Mouse (Mus musculus): ENCODE data around the gene Akr1d1. TPM values are rescaled to one million over a fixed set of nuclear protein-coding genes. Genes with fewer than 3 reads are reported as not detected.

Gene Akr1d1
- total RNA-seq (2014; rRNA removed) = 234 and 301 TPM in 2 replicates
- 73.2 and 89.2 TPM in 2 replicates for polyA plus RNA-seq (2012; rRNA removed)

DNA sequence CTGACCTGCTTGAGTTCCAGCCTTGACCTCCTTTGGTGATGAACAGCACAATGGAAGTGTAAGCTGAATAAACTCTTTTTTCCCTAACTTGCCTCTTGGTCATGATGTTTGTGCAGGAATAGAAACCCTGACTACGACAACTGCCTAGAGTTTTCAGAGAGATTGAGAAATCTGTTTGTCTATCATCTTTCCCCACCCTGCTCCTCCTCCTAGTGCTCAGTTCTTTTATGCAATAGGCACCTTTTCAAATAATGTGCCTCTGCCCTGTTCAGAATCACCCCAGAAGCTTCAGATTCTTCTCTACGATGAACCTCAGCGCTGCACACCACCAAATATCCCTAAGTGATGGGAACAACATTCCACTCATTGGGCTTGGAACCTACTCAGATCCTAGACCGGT is at the start of gene Akr1d1:
Akr1d1 (plus strand) TSS at position 234 of the 400 bp plus-strand sequence.
- H3K4me1 ChIP-seq (ENCODE audit: control insufficient read depth, insufficient read depth, low read length) = peaks cover 28% of the 10 kb centered on the region
- peak; percentile 93 for DNase-seq (ENCODE audit: extremely low read depth, low read depth, low spot score)
- H3K27me3 ChIP-seq (ENCODE audit: control insufficient read depth, insufficient read depth, low read length) = no peaks in the 10 kb centered on the region
- peaks cover 3% of the 10 kb centered on the region for H3K36me3 ChIP-seq (ENCODE audit: control insufficient read depth, insufficient read depth, low read length)
- peaks cover 17% of the 10 kb centered on the region; the same call in 1 of the 2 replicates for H3K79me2 ChIP-seq (ENCODE audit: control insufficient read depth, insufficient read depth, low read length)
- H3K9ac ChIP-seq (ENCODE audit: low read depth, low read length) = peak within 1 kb of the TSS; percentile 64
- TF ChIP-seq CTCF (IDR thresholded peaks at IDR 0.05; ENCODE audit: low read depth, low read length) = no peak
- H3K27ac ChIP-seq (replicated peaks; ENCODE audit: insufficient read depth, low read depth, low read length) = peak within 1 kb of the TSS; percentile 73
- H3K4me3 ChIP-seq (ENCODE audit: insufficient read depth, low read depth, low read length) = peak within 1 kb of the TSS; percentile 62
- 34% methylated on average over 4 of the region's 4 CpGs for WGBS

DNA sequence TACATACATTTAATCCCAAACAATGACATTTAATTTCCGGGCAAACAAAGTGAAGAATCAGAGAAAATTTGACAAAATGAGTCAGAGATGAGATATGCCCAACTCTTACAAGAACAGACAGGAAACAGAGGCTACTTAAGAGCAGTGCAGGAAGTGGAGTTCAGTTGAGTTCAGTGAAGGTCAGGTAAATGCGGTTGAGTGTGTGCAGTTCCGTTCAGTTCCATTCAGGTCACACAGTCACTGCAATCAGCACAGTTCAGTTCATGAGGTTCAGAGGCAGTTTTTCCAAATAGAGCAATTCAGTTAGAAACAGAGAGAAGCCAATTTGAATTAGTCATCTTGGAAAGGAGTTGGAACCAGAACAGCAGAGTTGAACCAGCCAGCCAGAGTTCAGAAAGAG is 48.8 kb upstream of the Akr1d1 start:
- no peak overlapping the region for H3K4me3 ChIP-seq (ENCODE audit: insufficient read depth, low read depth, low read length)
- H3K36me3 ChIP-seq (ENCODE audit: control insufficient read depth, insufficient read depth, low read length) = no peaks in the 10 kb centered on the region
- peak; percentile 87 for DNase-seq (ENCODE audit: extremely low read depth, low read depth, low spot score)
- H3K79me2 ChIP-seq (ENCODE audit: control insufficient read depth, insufficient read depth, low read length) = no peaks in the 10 kb centered on the region
- no peak overlapping the region for H3K9ac ChIP-seq (ENCODE audit: low read depth, low read length)
- peaks cover 9% of the 10 kb centered on the region; the same call in 1 of the 2 replicates for H3K4me1 ChIP-seq (ENCODE audit: control insufficient read depth, insufficient read depth, low read length)
- WGBS = 29% methylated on average over 3 of the region's 3 CpGs
- no peaks in the 10 kb centered on the region for H3K27me3 ChIP-seq (ENCODE audit: control insufficient read depth, insufficient read depth, low read length)
- no peak overlapping the region for H3K27ac ChIP-seq (replicated peaks; ENCODE audit: insufficient read depth, low read depth, low read length)
- TF ChIP-seq CTCF (IDR thresholded peaks at IDR 0.05; ENCODE audit: low read depth, low read length) (no peak), POLR2A (IDR thresholded peaks at IDR 0.05; ENCODE audit: extremely low read depth, insufficient read depth, low read length) (no peak)

DNA sequence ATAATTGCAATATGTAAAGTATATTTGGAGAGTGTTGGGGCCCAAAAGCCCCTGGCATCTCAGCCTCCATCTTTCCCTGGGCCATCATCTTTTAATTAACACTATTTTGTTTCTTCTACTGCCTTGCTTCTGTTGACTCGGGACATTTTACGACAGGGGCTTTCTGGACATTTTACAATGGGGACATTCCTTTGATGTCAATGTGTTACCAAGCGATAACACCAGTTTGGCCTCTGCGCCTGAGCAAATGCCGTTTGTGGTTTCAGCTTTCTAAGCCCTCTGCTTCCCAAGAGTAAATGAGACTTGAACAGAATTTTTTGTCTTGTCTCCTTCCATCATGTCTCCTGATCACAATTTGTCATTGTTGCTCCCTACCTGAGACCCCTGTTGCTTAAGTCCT is 46.7 kb upstream of the Akr1d1 start:
- Histone ChIP-seq H3K9ac (ENCODE audit: low read depth, low read length) (no peak overlapping the region), H3K27ac (replicated peaks; ENCODE audit: insufficient read depth, low read depth, low read length) (no peak overlapping the region), H3K79me2 (ENCODE audit: control insufficient read depth, insufficient read depth, low read length) (no peaks in the 10 kb centered on the region), H3K36me3 (ENCODE audit: control insufficient read depth, insufficient read depth, low read length) (no peaks in the 10 kb centered on the region), H3K4me1 (ENCODE audit: control insufficient read depth, insufficient read depth, low read length) (peaks cover 9% of the 10 kb centered on the region; the same call in 1 of the 2 replicates), H3K27me3 (ENCODE audit: control insufficient read depth, insufficient read depth, low read length) (no peaks in the 10 kb centered on the region), H3K4me3 (ENCODE audit: insufficient read depth, low read depth, low read length) (no peak overlapping the region)
- TF ChIP-seq CTCF (IDR thresholded peaks at IDR 0.05; ENCODE audit: low read depth, low read length) = no peak
- TF ChIP-seq POLR2A (IDR thresholded peaks at IDR 0.05; ENCODE audit: extremely low read depth, insufficient read depth, low read length) = no peak
- DNase-seq (ENCODE audit: extremely low read depth, low read depth, low spot score) = no peak
- 72% methylated on average over 5 of the region's 5 CpGs for WGBS

DNA sequence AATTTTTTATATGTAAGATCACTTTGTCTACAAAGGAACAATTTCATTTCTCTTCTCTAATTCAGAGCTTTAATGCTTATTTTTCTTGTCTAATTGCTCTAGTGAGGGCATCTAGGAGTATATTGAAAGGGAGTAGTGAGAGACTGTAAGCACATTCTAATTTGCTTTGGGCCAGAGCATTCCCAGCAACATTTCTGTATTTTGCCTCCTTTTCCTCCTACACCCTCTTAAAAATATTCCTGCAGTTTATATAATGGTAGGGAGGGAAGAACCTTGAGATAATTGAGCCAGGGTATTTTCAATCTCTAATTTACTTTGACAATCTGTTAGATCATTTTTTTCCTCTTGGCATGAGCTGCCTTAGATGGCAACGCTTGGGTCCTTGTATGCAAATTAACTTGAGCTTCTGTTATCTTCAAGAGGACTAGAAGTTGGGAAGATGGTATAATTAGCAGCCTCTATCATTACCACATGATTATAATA is 45.3 kb upstream of the Akr1d1 start:
- Histone ChIP-seq H3K27ac (replicated peaks; ENCODE audit: insufficient read depth, low read depth, low read length) (no peak overlapping the region), H3K4me3 (ENCODE audit: insufficient read depth, low read depth, low read length) (no peak overlapping the region), H3K4me1 (ENCODE audit: control insufficient read depth, insufficient read depth, low read length) (peaks cover 7% of the 10 kb centered on the region; the same call in 1 of the 2 replicates), H3K9ac (ENCODE audit: low read depth, low read length) (no peak overlapping the region), H3K36me3 (ENCODE audit: control insufficient read depth, insufficient read depth, low read length) (no peaks in the 10 kb centered on the region), H3K79me2 (ENCODE audit: control insufficient read depth, insufficient read depth, low read length) (no peaks in the 10 kb centered on the region), H3K27me3 (ENCODE audit: control insufficient read depth, insufficient read depth, low read length) (no peaks in the 10 kb centered on the region)
- 79% methylated on average over 1 of the region's 1 CpGs for WGBS
- DNase-seq (ENCODE audit: extremely low read depth, low read depth, low spot score) = no peak
- TF ChIP-seq CTCF (IDR thresholded peaks at IDR 0.05; ENCODE audit: low read depth, low read length) (no peak), POLR2A (IDR thresholded peaks at IDR 0.05; ENCODE audit: extremely low read depth, insufficient read depth, low read length) (no peak)

- Histone ChIP-seq H3K4me1 (ENCODE audit: control insufficient read depth, insufficient read depth, low read length) (no peaks in the 10 kb centered on the region), H3K79me2 (ENCODE audit: control insufficient read depth, insufficient read depth, low read length) (no peaks in the 10 kb centered on the region), H3K9ac (ENCODE audit: low read depth, low read length) (no peak overlapping the region), H3K27me3 (ENCODE audit: control insufficient read depth, insufficient read depth, low read length) (no peaks in the 10 kb centered on the region), H3K27ac (replicated peaks; ENCODE audit: insufficient read depth, low read depth, low read length) (no peak overlapping the region), H3K36me3 (ENCODE audit: control insufficient read depth, insufficient read depth, low read length) (no peaks in the 10 kb centered on the region), H3K4me3 (ENCODE audit: insufficient read depth, low read depth, low read length) (no peak overlapping the region)
- no peak for DNase-seq (ENCODE audit: extremely low read depth, low read depth, low spot score)
- WGBS = 91% methylated on average over 4 of the region's 4 CpGs
- TF ChIP-seq CTCF (IDR thresholded peaks at IDR 0.05; ENCODE audit: low read depth, low read length) (no peak), POLR2A (IDR thresholded peaks at IDR 0.05; ENCODE audit: extremely low read depth, insufficient read depth, low read length) (no peak)
Observed at GRCm38 (mm10) chr6:37486502-37486901, 43.5 kb upstream of the Akr1d1 start.

GRCm38 (mm10) chr6:37492241-37492640 is 37.7 kb upstream of the Akr1d1 start:
- DNase-seq (ENCODE audit: extremely low read depth, low read depth, low spot score) = no peak
- Histone ChIP-seq H3K4me1 (ENCODE audit: control insufficient read depth, insufficient read depth, low read length) (no peaks in the 10 kb centered on the region), H3K27ac (replicated peaks; ENCODE audit: insufficient read depth, low read depth, low read length) (no peak overlapping the region), H3K9ac (ENCODE audit: low read depth, low read length) (no peak overlapping the region), H3K4me3 (ENCODE audit: insufficient read depth, low read depth, low read length) (no peak overlapping the region), H3K36me3 (ENCODE audit: control insufficient read depth, insufficient read depth, low read length) (no peaks in the 10 kb centered on the region), H3K27me3 (ENCODE audit: control insufficient read depth, insufficient read depth, low read length) (no peaks in the 10 kb centered on the region), H3K79me2 (ENCODE audit: control insufficient read depth, insufficient read depth, low read length) (no peaks in the 10 kb centered on the region)
- WGBS = 92% methylated on average over 3 of the region's 3 CpGs
- TF ChIP-seq CTCF (IDR thresholded peaks at IDR 0.05; ENCODE audit: low read depth, low read length) = no peak
- TF ChIP-seq POLR2A (IDR thresholded peaks at IDR 0.05; ENCODE audit: extremely low read depth, insufficient read depth, low read length) = no peak

Measured in liver, adult 2 months (tissue).